Mouse (Mus musculus): ENCODE measurements around the gene Utrn. TPM values are rescaled to one million over a fixed set of nuclear protein-coding genes. Genes with fewer than 3 reads are reported as not detected.

The Utrn gene
- 11.1 and 16.5 TPM in 2 replicates for polyA plus RNA-seq (2012; rRNA removed)

GRCm38 (mm10) chr10:12869029-12869671 lies at the start of gene Utrn:
Gene Utrn, minus strand, starts transcription at chr10:12869365.

Other genes with a start within 250 kb of the Utrn start
- gene Stx11, start 94.9 kb upstream of the Utrn start, polyA plus RNA-seq (2012; rRNA removed) = 0.76 and 1.4 TPM in 2 replicates
- 32.5 and 34.9 TPM in 2 replicates for gene Sf3b5, start 136.0 kb upstream of the Utrn start, polyA plus RNA-seq (2012; rRNA removed)
- gene Plagl1, start 191.1 kb upstream of the Utrn start, polyA plus RNA-seq (2012; rRNA removed) = 133 and 239 TPM in 2 replicates